Mouse (Mus musculus) cortical plate, adult 2 months (tissue): Measurements from ENCODE around the gene Ascl5. TPM values are rescaled to one million over a fixed set of nuclear protein-coding genes. Genes with fewer than 3 reads are reported as not detected.

Experiments used
- H3K27ac ChIP-seq: fragments of 200-500 bp; 2 replicates; pipeline ENCODE4 v1.5.1; 2012; ENCODE audit warnings: low read length, control low read depth, inconsistent platforms; ENCODE audit not compliant: insufficient read depth
- H3K4me1 ChIP-seq: fragments of 200-500 bp; 2 replicates; pipeline ENCODE4 v1.6.1; 2011; ENCODE audit warnings: low read length; ENCODE audit not compliant: control insufficient read depth, insufficient read depth
- H3K4me3 ChIP-seq: fragments of 200-500 bp; 2 replicates; pipeline ENCODE4 v1.5.1; 2011; ENCODE audit warnings: mild to moderate bottlenecking, low read length, control low read depth; ENCODE audit not compliant: insufficient read depth
- CTCF ChIP-seq: fragments of 200-500 bp; IDR thresholded peaks from 2 replicates; pipeline ENCODE4 v1.5.1; 2011; ENCODE audit warnings: mild to moderate bottlenecking, control low read depth, low read length; ENCODE audit not compliant: insufficient read depth; ENCODE audit errors: extremely low read depth
- POLR2A ChIP-seq: fragments of 200-500 bp; IDR thresholded peaks from 2 replicates; pipeline ENCODE4 v1.6.1; 2011; ENCODE audit warnings: mild to moderate bottlenecking, low read length, control low read depth; ENCODE audit not compliant: insufficient read depth; ENCODE audit errors: extremely low read depth
- polyA plus RNA-seq: library from polyadenylated mRNA; depleted of rRNA; stranded (reverse); fragments of >200 nt; gene quantifications from 2 replicates; pipeline ENCODE4 v1.2.3, GENCODE M21; 2012

Ascl5 gene
- polyA plus RNA-seq, 1 experiment, result 2.0 TPM

GRCm38 (mm10) chr1:136047894-136048293 lies 2.7 kb upstream of the Ascl5 start:
- TF ChIP-seq POLR2A (no peak), CTCF (no peak)
- Histone ChIP-seq H3K4me1 (no peaks in the 10 kb centered on the region), H3K27ac (no peak overlapping the region), H3K4me3 (no peak overlapping the region)

- Histone ChIP-seq H3K4me1 (peaks cover 3% of the 10 kb centered on the region), H3K4me3 (no peak overlapping the region), H3K27ac (no peak overlapping the region)
- TF ChIP-seq CTCF, result no peak
- TF ChIP-seq POLR2A, result no peak
Measured at GRCm38 (mm10) chr1:136051013-136051315, 360 bp downstream of the Ascl5 start.

GRCm38 (mm10) chr1:136051465-136051864 lies 861 bp downstream of the Ascl5 start:
- Histone ChIP-seq H3K4me3 (no peak overlapping the region), H3K4me1 (peaks cover 6% of the 10 kb centered on the region), H3K27ac (no peak overlapping the region)
- TF ChIP-seq POLR2A (no peak), CTCF (peak; percentile 86)

GRCm38 (mm10) chr1:136052547-136052946 lies 1.9 kb downstream of the Ascl5 start, which contains the start of gene Cacna1s:
Cacna1s (plus strand) TSS chr1:136052750.
- no peak for TF ChIP-seq CTCF
- TF ChIP-seq POLR2A, result no peak
- no peak within 1 kb of the TSS for H3K27ac ChIP-seq
- H3K4me1 ChIP-seq, result peaks cover 10% of the 10 kb centered on the region
- no peak within 1 kb of the TSS for H3K4me3 ChIP-seq

GRCm38 (mm10) chr1:136055771-136056170 lies 5.2 kb downstream of the Ascl5 start:
- TF ChIP-seq CTCF (no peak), POLR2A (peak; percentile 78; the same call in 1 of the 2 replicates)
- H3K4me3 ChIP-seq, result no peak overlapping the region
- H3K4me1 ChIP-seq, result peaks cover 10% of the 10 kb centered on the region
- H3K27ac ChIP-seq, result peak overlapping the region; percentile 66

- Histone ChIP-seq H3K27ac (no peak overlapping the region), H3K4me3 (no peak overlapping the region)
- TF ChIP-seq CTCF (no peak), POLR2A (no peak)
Measured at GRCm38 (mm10) chr1:136058594-136058993, 8.0 kb downstream of the Ascl5 start.

GRCm38 (mm10) chr1:136061041-136061789 lies 10.6 kb downstream of the Ascl5 start:
- Histone ChIP-seq H3K27ac (no peak overlapping the region), H3K4me3 (no peak overlapping the region), H3K4me1 (peaks cover 15% of the 10 kb centered on the region)
- no peak for TF ChIP-seq POLR2A
- no peak for TF ChIP-seq CTCF

More at GRCm38 (mm10) chr1:136058594-136058993, 8.0 kb downstream of the Ascl5 start:
- H3K4me1 ChIP-seq, result peaks cover 15% of the 10 kb centered on the region

GRCm38 (mm10) chr1:136061790-136062141 lies 11.2 kb downstream of the Ascl5 start:
- TF ChIP-seq POLR2A (no peak), CTCF (no peak)
- Histone ChIP-seq H3K4me1 (peaks cover 11% of the 10 kb centered on the region), H3K27ac (no peak overlapping the region), H3K4me3 (no peak overlapping the region)

- no peak for TF ChIP-seq POLR2A
- no peak for TF ChIP-seq CTCF
- no peak overlapping the region for H3K27ac ChIP-seq
- H3K4me3 ChIP-seq, result no peak overlapping the region
- H3K4me1 ChIP-seq, result peaks cover 10% of the 10 kb centered on the region
Measured at GRCm38 (mm10) chr1:136063991-136064390, 13.4 kb downstream of the Ascl5 start.

GRCm38 (mm10) chr1:136066621-136067020 lies 16.0 kb downstream of the Ascl5 start:
- Histone ChIP-seq H3K27ac (no peak overlapping the region), H3K4me1 (peaks cover 9% of the 10 kb centered on the region), H3K4me3 (no peak overlapping the region)
- TF ChIP-seq CTCF, result no peak

GRCm38 (mm10) chr1:136067579-136067978 lies 17.0 kb downstream of the Ascl5 start:
- H3K4me3 ChIP-seq, result no peak overlapping the region
- TF ChIP-seq CTCF, result no peak
- no peak for TF ChIP-seq POLR2A
- H3K27ac ChIP-seq, result no peak overlapping the region
- peaks cover 6% of the 10 kb centered on the region for H3K4me1 ChIP-seq
